Mouse (Mus musculus) testis, adult 2 months (tissue): ENCODE results near the gene Spats2.

Source experiments
- CTCF ChIP-seq: fragments of 200-500 bp; IDR thresholded peaks from 2 replicates; pipeline ENCODE4 v1.5.1; 2012; ENCODE audit warnings: low read depth, mild to moderate bottlenecking, inconsistent platforms, low read length, moderate library complexity; ENCODE audit not compliant: control insufficient read depth, insufficient read depth, insufficient replicate concordance
- POLR2A ChIP-seq: fragments of 200-500 bp; IDR thresholded peaks from 2 replicates; pipeline ENCODE4 v1.6.1; 2012; ENCODE audit warnings: low read depth, mild to moderate bottlenecking, inconsistent platforms, low read length, moderate library complexity; ENCODE audit not compliant: control insufficient read depth

DNA sequence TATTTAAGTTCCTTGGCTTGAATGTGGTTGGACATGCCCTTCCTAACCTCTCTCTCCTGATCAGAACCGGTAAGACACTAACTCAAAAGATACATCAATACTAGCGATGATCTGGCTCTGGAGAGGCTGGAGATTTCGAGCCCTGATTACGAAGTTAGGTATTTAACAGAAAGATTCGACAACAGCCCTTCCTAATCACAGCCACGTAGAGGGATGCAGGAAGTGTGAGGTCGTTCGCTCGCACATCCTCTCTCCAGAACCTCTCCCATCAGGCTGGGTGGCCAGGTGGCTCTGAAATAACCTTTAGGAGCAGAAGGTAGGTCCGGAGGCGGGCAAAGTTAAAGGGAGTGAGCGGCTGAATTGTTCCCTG, at the start of gene Spats2:
- no peak for TF ChIP-seq POLR2A
- no peak for TF ChIP-seq CTCF
